Mouse (Mus musculus): ENCODE measurements at regions not wholly inside any gene's neighbourhood (a gene's known extent, or its start where the extent isn't known, plus 50 kb on each side); places are given as distances from the start of the nearest gene placed in this dataset.

- no peak for DNase-seq
Observed at GRCm38 (mm10) chr11:113095625-113096024, 313.6 kb downstream of the Sox9 start.

- no peak for DNase-seq
Observed at GRCm38 (mm10) chr11:113096209-113096608, 314.2 kb downstream of the Sox9 start.

DNA sequence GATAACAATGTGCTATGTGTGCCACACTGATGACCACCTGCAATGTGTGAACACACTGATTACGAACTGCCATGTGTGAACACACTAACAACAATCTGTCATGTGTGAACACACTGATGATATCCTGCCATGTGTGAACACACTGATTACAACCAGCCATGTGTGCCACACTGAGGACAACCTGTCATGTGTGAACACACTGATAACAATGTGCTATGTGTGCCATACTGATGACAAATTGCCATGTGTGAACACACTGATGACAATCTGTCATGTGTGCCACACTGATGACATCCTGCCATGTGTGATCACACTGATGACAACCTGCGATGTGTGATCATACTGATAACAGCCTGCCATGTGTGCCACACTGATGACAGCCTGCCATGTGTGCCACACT is 316.3 kb downstream of the Sox9 start:
- no peak for DNase-seq

DNA sequence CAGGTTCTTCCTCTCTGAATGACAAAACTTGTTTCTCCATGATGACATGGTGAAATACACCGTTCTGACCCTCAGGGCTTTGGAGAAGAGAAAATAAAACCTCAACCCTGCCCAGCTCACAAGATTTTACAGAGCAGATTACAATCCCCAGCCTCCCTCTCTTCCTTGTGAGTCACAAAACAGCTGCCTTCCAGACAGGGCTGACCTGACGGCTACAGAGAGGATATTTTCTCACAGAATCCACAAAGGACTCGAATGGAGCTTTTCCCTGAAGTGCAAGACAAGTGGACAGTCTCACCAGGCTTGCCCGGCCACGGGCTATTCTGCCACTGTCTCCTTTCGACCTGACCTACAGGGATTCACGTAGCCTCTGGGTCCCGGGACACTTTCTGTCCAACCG is 318.8 kb downstream of the Sox9 start:
- DNase-seq, result no peak

- DNase-seq, result no peak
Observed at GRCm38 (mm10) chr11:113101534-113101933, 319.5 kb downstream of the Sox9 start.

- DNase-seq, result no peak
Observed at GRCm38 (mm10) chr11:113103161-113103845, 321.3 kb downstream of the Sox9 start.

- no peak for DNase-seq
Observed at GRCm38 (mm10) chr11:113105371-113105770, 323.3 kb downstream of the Sox9 start.

GRCm38 (mm10) chr11:113107205-113107844 is 325.3 kb downstream of the Sox9 start:
- DNase-seq, result no peak

DNA sequence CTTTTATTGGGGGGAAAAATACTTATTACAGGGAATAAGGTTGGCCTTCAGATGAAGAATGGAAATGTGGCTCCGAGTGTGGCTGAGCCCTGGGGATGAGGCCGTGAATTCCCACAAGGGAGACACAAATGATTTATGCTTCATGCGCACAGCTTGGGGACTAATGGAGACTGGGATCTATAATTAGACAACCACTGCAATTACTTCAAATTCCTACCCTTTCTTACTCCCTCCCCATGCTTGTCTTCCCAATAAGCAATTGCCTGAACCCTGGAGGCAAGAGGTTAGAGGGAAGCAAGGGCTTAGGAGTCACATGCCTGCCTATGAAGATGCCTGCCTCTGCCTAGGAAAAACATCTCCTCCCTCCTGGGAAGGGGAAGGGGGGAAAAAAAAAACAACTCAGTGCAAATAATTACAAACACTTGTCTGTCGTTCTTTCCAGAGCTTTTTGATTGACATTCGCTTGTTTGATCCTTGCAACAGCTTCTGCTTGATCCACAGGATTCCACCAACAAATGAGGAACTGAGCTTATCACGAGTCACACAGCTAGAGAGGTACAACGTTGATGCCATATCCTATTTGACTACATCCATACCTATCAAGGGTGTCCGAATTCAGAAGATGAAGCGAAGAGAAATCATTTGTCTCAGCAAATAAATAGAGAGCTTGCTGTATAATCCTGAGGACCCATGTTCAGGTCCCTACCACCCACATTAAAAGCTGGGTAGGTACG is 326.1 kb downstream of the Sox9 start:
- DNase-seq, result no peak

DNA sequence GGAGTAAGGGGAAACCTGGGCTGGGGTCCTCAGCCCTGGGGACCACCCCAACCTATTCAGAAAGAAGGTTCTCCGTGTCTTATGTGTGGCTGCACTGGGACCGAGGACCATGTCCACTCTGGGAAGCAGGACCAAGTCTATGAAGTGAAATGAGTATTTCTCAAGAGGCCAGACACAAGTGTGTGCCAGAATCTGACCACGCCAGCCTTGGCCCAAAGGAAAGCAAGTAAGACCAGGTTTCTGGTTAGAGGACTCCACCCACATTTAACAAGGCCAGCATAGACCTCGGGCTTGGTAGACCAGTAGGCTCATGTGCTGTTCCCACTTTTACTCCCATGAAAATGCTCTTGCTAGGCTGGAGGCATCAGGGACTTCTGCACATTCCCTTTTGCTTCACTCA is 327.1 kb downstream of the Sox9 start:
- DNase-seq, result no peak

DNA sequence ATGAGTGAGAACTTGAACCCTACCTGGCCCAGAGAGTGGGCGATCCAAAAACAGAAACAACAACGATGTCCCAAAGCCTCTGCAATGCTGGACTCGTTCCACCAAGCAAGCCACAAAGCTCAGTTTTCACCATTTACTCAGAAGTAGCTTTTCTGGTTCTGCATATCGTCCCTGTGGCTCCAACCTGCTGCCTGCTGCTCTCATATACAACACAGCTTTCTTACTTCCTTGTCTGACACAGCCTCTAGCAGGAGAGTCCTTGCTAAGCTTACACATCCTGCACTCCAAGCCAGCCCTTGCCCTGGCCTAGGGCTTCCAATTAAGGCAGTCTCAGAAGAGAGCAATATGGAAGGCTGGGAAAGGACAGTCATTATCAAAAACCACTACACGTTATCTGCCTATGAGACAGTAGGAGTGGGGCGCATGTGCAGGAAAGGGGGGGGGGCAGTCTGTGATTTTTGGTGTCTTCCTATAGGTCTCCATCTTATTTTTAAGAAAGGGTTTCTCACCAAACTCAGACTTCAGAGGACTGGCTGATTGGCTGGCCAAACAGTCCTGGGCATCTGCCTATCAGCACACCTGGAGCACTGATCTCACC is 331.3 kb downstream of the Sox9 start:
- no peak for DNase-seq

DNA sequence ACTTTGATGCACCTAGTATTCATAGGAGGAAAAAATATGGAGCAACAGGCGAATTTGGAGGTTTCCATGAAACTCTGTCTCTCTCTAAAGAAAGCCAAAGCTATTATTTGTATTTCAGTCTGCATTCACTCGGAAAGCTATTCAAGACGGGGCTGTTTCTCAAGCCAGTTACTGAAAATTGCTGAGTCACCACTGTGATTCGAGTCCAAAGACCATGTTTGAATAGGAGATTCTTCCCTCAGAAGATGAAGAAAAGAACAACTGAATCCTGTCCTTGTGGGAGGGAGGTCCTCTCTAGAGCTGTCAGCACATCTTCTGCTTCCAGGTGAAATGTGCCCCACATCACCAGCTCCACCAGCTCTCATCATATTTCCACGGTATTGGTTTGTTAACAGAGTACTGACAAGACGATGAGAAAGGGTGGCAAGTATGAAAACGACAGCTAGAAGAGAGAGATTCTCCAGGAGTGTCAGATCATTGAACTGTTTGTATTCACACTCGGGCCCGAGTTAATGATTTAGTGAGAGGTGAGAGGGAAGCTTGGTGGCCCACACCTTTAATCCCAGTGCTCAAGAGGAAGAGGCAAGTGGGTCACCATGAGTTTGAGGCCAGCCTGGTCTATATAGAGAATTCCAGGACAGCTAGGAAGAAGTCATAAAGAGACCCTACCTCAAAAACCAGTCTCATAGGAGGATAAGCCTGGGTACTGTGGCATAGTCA is 335.3 kb downstream of the Sox9 start:
- no peak for DNase-seq

- DNase-seq, result no peak
Observed at GRCm38 (mm10) chr11:113120570-113120969, 338.5 kb downstream of the Sox9 start.

- DNase-seq, result no peak
Observed at GRCm38 (mm10) chr11:113121307-113121706, 339.3 kb downstream of the Sox9 start.

- no peak for DNase-seq
Observed at GRCm38 (mm10) chr11:113122137-113122536, 340.1 kb downstream of the Sox9 start.

DNA sequence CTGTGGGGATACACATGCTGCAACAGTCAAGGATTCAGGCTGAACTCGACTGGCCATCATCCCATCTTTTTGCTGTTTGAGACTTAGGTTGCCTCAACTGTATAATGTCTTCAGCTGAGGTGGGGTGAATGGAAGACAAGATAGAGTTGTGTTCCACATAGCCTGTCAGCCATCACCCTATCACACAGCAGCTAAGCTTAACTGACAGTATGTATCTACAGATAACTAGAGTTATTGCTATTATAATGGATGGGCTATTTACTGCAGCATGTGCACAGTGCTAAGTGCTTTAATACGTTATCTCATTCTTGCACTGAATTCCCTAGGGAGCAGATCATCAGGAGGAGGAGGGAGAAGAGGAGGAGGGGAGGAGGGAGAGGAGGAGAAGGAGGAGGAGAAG is 340.9 kb downstream of the Sox9 start:
- DNase-seq, result no peak

GRCm38 (mm10) chr11:113125832-113126231 is 343.8 kb downstream of the Sox9 start:
- DNase-seq, result no peak

DNA sequence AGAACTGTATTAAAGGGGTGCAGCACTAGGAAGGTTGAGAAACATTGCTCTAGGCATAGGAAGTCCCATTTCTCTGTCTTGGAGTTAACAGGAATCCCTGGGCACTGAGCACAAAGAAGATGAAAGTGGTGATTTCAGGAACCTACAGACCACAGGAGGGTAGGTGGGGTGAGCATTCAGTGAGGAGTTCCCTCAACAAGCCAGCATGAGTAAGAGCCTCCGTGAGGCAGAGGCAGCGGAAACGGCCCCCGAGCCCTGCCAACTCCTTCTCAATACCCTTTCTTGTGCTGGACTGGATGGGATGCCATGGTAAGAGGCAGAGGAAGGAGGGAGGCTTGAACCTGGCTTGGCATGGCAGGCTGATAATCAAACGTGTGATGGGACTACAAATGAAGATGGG is 347.2 kb downstream of the Sox9 start:
- no peak for DNase-seq

DNA sequence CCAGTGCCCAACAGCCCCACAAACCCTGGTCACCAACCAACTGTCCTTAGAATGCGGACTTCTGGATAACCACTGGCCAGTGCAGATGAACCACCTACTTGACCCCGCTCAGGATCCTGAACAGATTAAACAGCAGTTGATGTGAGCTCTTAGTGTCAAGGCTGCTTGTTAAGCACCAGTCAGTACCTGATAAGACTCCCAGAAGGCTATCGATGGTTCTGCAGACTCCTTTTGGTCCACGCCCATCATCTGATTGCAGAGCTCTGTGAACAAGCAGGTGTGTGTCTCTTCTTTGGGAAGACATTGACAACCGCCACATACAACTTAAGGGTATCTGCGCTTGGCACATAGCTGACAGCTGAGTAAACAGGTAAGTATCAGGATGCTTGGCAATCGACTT is 348.0 kb downstream of the Sox9 start:
- DNase-seq, result no peak

GRCm38 (mm10) chr11:113132078-113133064 is 350.3 kb downstream of the Sox9 start:
- DNase-seq, result peak; percentile 49 to 59

- no peak for DNase-seq
Observed at GRCm38 (mm10) chr11:113133407-113133806, 351.4 kb downstream of the Sox9 start.

GRCm38 (mm10) chr11:113135261-113135660 is 353.2 kb downstream of the Sox9 start:
- no peak for DNase-seq

Measured in cerebellum, postnatal 25 days (tissue).